Mouse (Mus musculus) effector memory CD4-positive, alpha-beta T cell, adult 7 months (primary cell): ENCODE data around the gene Abcb9. TPM values are rescaled to one million over a fixed set of nuclear protein-coding genes. Genes with fewer than 3 reads are reported as not detected.

Experiments
- polyA plus RNA-seq: library from polyadenylated mRNA; unstranded; fragments of 100-300 nt; shearing (Covaris generic); gene quantifications from one replicate; pipeline ENCODE4 v1.2.1, GENCODE M21; 2017

Gene Abcb9
- polyA plus RNA-seq, result 92.3 TPM

DNA sequence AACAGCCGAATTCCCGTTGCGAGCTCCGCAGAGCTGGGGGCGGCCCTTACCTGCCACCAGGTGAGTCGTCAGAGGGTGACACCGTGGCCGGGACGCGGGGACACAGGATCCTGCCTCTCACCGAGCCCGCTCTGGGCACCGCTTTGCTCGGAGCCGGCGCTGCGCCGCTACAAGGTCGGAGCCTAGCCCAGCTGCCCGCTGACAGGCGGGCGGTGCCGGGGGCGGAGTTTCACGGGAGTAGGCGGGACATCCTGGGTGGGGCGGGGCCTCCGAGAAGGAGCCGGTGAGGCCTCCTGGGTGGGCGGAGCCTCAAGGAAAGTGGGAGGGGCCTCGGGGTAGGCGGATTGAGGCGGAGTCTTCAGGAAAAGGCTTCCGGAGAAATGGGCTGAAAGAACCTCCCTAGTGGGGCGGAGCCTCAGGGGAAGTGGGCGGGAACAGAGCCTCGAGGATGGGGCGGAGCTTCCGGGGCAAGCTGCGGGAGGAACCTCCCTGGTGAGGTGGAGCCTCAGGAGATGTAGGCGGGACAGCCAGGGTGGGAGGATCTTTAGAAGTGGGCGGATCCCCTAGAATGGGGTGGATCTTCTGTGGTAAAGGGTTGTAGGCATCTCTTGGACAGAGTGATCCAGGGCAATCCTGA is at the start of gene Abcb9:
TSS of gene Abcb9 (minus strand) at position 203 of the 637 bp plus-strand sequence.

DNA sequence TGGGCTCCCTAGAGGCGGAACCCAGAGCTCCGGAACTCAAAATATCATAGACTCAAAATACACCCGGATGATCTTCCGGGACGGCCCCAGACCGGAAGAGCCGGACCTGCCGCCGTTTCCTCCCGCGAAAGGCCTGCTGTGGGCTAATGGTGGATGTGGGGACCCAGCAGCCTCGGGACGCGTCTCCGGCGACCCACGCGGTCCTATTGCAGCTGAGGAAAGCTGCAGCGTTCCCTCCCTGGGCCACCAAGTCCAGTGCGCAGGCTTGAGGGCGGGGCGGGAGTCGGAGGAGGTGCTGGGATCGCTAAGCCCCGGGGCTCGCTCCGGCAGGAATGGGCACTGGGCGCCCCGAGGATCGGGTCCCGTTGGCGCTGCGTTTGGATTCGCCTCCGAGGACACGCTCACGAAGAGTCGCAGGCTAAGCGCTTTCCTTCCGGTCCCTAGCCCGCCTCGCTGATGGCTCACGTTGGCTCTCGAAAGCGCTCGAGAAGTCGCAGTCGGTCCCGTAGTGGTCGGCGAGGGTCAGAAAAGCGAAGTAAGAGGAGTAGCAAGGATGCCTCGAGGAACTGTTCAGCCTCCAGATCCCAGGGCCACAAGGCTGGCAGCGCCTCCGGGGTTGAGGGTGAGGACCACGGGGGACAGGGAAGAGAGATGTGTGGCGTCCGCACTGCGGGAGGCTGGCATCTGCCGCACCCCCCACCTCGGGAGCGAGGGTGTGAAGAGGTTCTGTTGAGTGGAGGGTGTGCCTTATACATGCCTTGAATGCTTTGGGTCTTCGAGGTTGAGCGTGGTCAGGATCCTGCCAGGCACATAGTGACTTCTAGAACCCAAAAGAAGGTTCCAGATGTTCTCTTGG is 20.6 kb upstream of the Abcb9 start, which contains the start of gene Arl6ip4:
TSS of gene Arl6ip4 (plus strand) at position 100 of the 856 bp plus-strand sequence.

DNA sequence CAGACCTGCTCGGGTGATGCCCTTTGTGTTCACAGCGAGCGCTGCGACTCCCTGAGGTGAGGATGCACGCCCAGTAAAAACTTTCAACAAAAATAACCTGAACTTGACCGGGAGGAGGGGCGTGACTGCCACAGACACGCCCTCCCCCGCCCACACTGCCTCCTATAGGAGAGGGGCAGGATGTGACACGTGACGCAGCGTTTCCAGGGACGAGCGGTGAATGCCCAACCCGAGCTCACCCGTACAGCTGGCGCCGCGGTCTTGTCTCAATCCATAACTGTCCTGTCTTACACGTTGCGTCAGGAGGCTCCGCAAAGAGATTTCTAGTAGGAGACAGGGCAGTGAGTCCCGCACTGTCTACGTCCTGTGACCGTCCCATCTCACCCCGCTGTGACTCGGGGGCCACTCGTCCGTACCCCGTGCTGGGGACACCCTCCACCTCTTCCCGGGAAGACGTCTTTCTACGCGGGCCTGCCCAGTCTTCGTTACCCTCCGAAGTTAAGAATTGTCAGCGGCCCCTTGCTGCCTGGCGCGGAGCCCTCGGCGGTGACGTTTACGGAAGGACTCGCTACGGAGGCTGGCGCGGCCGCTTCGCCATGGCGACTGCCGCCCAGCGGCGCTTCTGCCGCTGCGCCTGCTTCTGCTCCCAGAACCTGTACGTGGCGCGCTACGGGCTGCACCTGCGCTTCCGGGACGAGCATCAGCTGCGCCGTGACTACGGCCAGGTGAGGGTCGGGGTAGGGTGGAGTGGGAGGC is 16.3 kb upstream of the Abcb9 start, which contains the start of gene Ogfod2:
TSS of gene Ogfod2 (plus strand) at position 556 of the 756 bp plus-strand sequence.

GRCm38 (mm10) chr5:124032001-124032508 is 63.5 kb downstream of the Abcb9 start, which contains the start of gene Vps37b:
Gene Vps37b (minus strand): TSS chr5:124032270.

Other genes starting within 250 kb of the Abcb9 start
- 0.26 TPM for gene Hcar2, start 230.3 kb downstream of the Abcb9 start, polyA plus RNA-seq
- not detected for gene Hcar1, start 215.8 kb downstream of the Abcb9 start, polyA plus RNA-seq
- 64.7 TPM for gene Denr, start 188.6 kb downstream of the Abcb9 start, polyA plus RNA-seq
- 3.1 TPM for gene Gm43518, start 168.4 kb downstream of the Abcb9 start, polyA plus RNA-seq
- 3.6 TPM for gene Ccdc62, start 165.1 kb downstream of the Abcb9 start, polyA plus RNA-seq
- 102 TPM for gene Hip1r, start 122.2 kb downstream of the Abcb9 start, polyA plus RNA-seq
- 3,656 TPM for gene Vps37b, start 63.5 kb downstream of the Abcb9 start, polyA plus RNA-seq
- 40.9 TPM for gene Ogfod2, start 16.5 kb upstream of the Abcb9 start, polyA plus RNA-seq
- gene Arl6ip4, start 20.3 kb upstream of the Abcb9 start, polyA plus RNA-seq, result 46.0 TPM
- 6.6 TPM for gene Pitpnm2, start 154.0 kb upstream of the Abcb9 start, polyA plus RNA-seq
- 17.5 TPM for gene Mphosph9, start 232.2 kb upstream of the Abcb9 start, polyA plus RNA-seq
- gene 2810006K23Rik, start 232.3 kb upstream of the Abcb9 start, polyA plus RNA-seq, result 5.5 TPM